Mouse (Mus musculus) lung, adult 2 months (tissue): ENCODE results near the gene Tfec. TPM values are rescaled to one million over a fixed set of nuclear protein-coding genes. Genes with fewer than 3 reads are reported as not detected.

Source experiments
- DNase-seq: peaks from one replicate; pipeline ENCODE4 v3.0.0; 2022
- H3K4me1 ChIP-seq: fragments of 200-500 bp; 2 replicates; pipeline ENCODE4 v1.6.1; 2011; ENCODE audit warnings: low read length; ENCODE audit not compliant: control insufficient read depth, insufficient read depth
- H3K4me3 ChIP-seq: fragments of 200-500 bp; replicated peaks from 2 replicates; pipeline ENCODE3; 2011; ENCODE audit warnings: low read depth, mild to moderate bottlenecking, control low read depth, low read length; ENCODE audit errors: extremely low read depth
- CTCF ChIP-seq: fragments of 200-500 bp; IDR thresholded peaks from 2 replicates; pipeline ENCODE4 v1.5.1; 2011; ENCODE audit warnings: mild to moderate bottlenecking, low read length, control low read depth; ENCODE audit not compliant: insufficient read depth
- POLR2A ChIP-seq: fragments of 200-500 bp; IDR thresholded peaks from 2 replicates; pipeline ENCODE4 v1.6.1; 2011; ENCODE audit warnings: low read depth, mild to moderate bottlenecking, control low read depth, low read length, borderline replicate concordance; ENCODE audit errors: extremely low read depth
- WGBS: fragments of 180-500 bp; shearing (Covaris S2); methylation state at CpG from one replicate; pipeline ENCODE4 v1.1.7; 2018; 5-methylcytosine and 5-hydroxymethylcytosine counted together
- polyA plus RNA-seq: library from polyadenylated mRNA; depleted of rRNA; stranded (reverse); fragments of >200 nt; gene quantifications from 2 replicates; pipeline ENCODE4 v1.2.3, GENCODE M21; 2012; rRNA removed

The Tfec gene
- polyA plus RNA-seq, result 2.6 and 4.4 TPM in 2 replicates

DNA sequence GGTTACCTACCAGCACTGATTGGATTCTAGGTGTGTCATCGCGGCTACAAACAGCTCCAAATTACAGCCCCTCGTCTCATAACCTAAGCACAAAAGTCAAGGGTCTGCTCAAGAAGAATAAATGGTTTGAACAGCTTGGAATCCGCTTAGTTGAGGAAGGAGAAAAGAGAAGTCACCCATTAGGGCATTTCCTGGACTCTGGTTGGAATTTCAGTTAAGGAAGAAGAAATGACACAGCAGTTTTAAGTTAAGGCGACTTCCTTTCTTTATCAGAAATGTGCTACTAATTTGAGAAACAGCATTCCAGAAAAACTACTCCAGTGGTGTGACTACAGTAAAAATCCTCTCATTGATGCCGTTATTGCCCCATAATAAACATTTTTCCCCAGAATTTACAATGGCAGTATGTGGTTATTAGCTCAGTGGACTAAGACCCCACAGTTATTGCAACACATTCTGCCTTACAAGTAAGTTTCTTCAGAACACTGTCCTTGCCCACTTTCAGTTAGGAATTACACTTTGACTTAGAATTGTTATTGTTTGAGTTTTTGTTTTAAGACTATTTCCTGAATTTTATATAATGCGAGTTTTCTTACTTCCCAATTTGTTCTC lies at the start of gene Tfec:
Gene Tfec (minus strand): TSS at position 191 of the 612 bp plus-strand sequence.
- 70% methylated on average over 7 of the region's 7 CpGs for WGBS
- no peak for DNase-seq
- TF ChIP-seq POLR2A (no peak), CTCF (no peak)
- no peaks in the 10 kb centered on the region for H3K4me1 ChIP-seq
- peak within 1 kb of the TSS; percentile 10 for H3K4me3 ChIP-seq

DNA sequence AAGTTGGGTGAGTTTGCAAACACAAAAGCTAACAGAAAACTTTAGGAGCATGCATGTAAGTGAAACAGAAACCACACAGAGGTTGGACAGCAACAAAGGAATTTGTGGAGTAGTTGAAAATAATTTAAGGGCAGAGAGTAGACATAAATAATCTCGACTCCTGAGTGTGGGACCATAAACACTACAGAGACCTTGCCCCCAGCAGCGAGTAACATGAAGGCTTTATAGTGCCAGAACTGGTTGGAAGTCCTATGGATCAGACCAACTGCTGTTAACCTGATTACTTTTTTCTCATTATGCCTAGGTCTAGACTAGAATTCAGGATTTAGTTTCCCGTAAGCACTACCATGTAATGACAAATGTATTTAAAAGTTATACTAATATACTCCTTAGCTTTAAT lies 49.6 kb upstream of the Tfec start:
- Histone ChIP-seq H3K4me3 (no peak overlapping the region), H3K4me1 (no peaks in the 10 kb centered on the region)
- WGBS, result 55% methylated on average over 3 of the region's 3 CpGs
- no peak for DNase-seq
- TF ChIP-seq POLR2A (no peak), CTCF (no peak)

DNA sequence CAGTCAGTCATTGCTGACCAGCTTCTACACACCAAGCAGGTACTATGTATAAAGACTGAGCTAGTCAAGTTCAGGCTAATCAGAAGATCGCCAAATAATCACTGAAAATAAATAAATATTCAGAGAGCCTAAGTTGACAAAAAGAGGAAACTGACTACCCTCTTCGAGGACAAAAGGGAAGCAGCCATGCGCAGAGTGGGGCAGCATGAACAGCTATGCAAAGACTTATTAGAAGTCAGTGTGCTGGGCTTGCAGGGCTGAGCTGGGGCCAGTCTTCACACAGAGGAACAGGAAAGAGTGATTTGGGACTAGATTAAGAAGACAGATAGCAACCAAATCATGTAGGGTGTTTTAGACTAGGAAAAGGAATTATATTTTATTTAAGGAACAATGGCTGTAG lies 45.3 kb upstream of the Tfec start:
- no peaks in the 10 kb centered on the region for H3K4me1 ChIP-seq
- 61% methylated on average over 3 of the region's 3 CpGs for WGBS
- TF ChIP-seq POLR2A (no peak), CTCF (no peak)
- H3K4me3 ChIP-seq, result no peak overlapping the region
- no peak for DNase-seq

DNA sequence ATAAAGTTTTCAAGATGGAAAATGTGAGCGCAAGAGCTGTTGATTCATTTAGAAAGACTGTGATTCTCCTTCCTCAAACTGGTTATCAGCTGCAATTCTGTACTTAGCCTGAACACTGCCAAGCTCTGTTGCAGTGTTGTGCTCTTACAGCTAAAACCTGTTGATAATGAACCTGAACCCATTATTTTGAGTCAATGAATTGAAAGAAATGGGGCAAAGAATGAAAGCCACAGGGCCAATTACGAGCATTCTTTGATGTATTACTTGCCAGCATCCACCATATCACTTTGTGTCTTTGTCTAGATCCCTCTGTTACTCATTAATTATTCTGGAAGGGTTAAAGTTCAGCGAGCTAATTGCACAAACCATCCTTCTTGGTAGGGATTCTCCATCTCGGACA lies 44.2 kb upstream of the Tfec start:
- no peak for TF ChIP-seq POLR2A
- TF ChIP-seq CTCF, result no peak
- Histone ChIP-seq H3K4me1 (no peaks in the 10 kb centered on the region), H3K4me3 (no peak overlapping the region)
- DNase-seq, result no peak
- WGBS, result 77% methylated on average over 4 of the region's 4 CpGs

DNA sequence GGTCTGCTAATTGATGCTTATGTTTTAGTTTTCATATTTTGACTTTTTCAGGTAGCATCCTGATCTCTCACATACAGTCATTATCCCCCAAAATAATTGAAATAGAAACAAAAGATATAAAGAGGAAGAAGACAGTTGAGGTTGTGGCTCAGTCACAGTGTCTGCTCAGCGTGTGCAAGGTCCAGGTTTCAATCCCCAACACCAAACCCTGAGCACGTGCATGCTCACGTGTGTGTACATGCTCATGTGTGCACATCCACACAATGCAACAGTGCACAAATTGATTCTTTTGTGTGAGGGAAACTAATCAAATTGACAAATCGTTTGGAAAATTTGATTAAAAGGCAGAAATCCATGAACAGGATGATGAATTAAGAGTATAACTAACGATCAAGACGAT lies 32.8 kb upstream of the Tfec start:
- no peak for DNase-seq
- WGBS, result 80% methylated on average over 6 of the region's 6 CpGs
- TF ChIP-seq POLR2A, result no peak
- no peak for TF ChIP-seq CTCF

DNA sequence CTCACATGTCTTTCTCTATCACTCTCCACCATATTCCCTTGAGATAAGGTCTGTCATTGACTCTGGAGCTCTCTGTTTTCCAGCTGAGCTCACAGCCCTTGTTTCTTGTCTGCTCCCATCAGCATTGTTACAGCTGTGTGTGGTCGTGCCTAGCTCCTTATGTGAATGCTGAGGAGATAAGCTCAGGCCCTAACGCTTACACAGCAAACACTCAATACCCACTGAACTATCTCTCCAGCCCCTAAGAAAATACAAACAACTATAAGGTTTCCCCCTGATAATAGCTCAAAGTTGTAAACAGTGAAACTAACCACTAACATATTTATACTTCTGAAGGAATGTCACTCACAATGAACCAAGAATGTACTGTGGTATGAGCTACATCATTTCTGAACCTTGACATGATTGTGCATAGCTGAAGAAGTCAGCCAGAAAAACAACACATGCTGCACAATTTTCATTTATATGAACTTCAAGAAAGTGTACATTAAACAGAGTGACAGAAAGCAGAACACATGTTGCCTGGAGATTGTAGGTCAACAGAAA lies 21.9 kb upstream of the Tfec start:
- WGBS, result 35% methylated on average over 2 of the region's 2 CpGs

More for the DNA sequence above, 32.8 kb upstream of the Tfec start:
- no peak overlapping the region for H3K4me3 ChIP-seq
- no peaks in the 10 kb centered on the region for H3K4me1 ChIP-seq

DNA sequence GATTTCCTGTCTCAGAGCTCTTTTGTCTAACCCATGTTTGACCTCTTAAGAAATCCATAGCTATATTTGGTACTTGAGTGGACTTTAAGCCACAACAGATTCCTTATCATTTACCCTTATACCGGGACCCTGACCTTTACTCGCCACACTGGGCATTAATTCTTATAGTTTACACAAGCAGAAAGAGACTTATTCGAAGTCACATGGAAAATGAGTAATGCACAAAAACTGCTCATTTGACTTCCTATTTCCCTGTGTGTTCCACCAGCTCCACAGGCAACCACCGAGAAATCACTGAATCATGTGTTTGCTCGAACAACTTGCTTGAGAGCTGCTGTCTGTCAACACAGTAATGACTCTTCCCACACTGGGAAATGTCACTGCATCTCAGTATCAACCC lies 6.4 kb downstream of the Tfec start:
- 22% methylated on average over 5 of the region's 5 CpGs for WGBS
- no peak for DNase-seq
- TF ChIP-seq POLR2A, result no peak
- no peak for TF ChIP-seq CTCF
- H3K4me1 ChIP-seq, result no peaks in the 10 kb centered on the region
- H3K4me3 ChIP-seq, result no peak overlapping the region

More for the DNA sequence above, 21.9 kb upstream of the Tfec start:
- no peak for TF ChIP-seq POLR2A
- no peak for TF ChIP-seq CTCF
- H3K4me3 ChIP-seq, result no peak overlapping the region
- no peak for DNase-seq
- H3K4me1 ChIP-seq, result no peaks in the 10 kb centered on the region

DNA sequence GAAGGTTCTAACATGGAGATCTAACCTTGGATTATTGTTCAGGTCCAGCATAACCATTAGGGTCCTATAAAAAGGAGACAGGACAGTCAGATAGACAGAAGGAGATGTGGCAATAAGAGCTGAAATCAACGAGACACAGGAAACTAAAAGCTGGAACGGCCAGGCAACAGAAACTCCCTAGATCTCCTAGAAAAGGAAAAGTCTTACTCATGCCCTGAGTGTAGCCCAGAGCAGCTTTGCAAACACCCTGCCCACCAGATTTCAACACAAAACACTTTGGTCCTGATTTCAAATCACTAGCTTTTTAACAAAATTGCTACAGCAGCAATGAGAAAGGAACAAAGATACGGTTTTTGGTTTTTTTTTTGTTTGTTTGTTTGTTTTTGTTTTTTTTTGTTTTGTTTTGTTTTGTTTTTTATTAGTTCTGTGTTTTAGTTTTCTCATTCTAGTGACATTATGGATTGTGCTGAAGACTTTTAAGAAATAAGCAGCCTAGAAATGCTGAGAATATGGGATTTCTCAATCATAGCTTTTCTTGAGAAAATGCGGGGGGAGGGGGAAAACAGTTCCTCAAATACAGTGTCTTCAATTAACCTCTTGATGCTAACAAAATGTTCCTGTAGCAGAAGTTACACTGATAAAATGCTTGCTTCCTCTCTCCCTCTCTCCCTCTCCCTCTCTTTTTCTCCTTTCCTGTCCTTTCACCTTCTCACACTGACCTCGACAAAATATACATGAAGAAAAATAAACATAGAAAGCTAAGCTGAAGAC lies 14.5 kb downstream of the Tfec start:
- Histone ChIP-seq H3K4me3 (no peak overlapping the region), H3K4me1 (no peaks in the 10 kb centered on the region)
- 58% methylated on average over 5 of the region's 5 CpGs for WGBS
- DNase-seq, result no peak
- no peak for TF ChIP-seq POLR2A
- TF ChIP-seq CTCF, result no peak

DNA sequence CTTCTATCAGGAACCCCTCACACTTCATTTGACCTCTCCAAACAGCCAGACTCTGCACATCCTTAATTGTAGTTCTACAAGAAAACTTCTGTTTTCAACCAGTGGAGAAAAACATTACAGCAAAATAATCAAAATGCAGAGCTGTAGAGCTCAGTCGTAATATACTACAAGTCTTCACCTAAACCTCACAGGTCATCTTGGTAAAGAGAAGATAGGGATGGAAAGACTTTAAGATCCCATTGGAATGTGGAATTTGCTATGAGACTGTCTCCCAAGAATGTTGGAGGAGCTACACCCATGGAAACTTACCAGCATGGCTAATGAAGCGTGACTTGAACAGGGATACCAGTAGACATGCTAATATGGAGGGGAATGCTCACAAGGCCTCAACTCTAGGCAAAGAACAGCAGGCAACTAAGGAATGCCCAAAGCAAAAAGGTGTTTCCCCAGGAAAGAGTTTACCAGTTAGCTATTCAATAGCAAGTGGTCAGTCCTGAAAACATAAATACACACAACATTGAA lies 24.2 kb downstream of the Tfec start:
- H3K4me1 ChIP-seq, result no peaks in the 10 kb centered on the region
- TF ChIP-seq CTCF (no peak), POLR2A (no peak)
- 89% methylated on average over 2 of the region's 2 CpGs for WGBS
- DNase-seq, result no peak
- no peak overlapping the region for H3K4me3 ChIP-seq

DNA sequence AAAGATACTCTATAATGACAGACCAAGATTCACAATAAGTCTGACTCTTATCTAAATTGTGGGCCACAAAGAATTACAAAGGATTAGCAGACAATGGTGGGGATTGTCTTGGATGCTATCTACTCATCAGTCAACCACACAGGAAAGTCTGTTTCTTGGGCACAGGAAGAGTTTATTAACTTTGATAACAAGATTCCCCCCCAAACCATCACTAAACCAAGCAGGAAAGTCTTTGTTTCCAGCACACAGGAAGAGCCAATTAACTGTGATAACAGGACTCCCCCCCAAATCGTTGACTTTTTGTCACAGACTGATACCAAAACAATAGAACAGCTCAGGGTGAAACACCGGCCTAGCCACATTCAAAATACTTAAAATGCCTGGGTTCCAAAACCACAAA lies 28.2 kb downstream of the Tfec start:
- DNase-seq, result no peak
- H3K4me3 ChIP-seq, result no peak overlapping the region
- H3K4me1 ChIP-seq, result no peaks in the 10 kb centered on the region
- TF ChIP-seq POLR2A (no peak), CTCF (no peak)
- WGBS, result 26% methylated on average over 2 of the region's 2 CpGs
